Mouse (Mus musculus): ENCODE data around the gene Ube2k.

DNA sequence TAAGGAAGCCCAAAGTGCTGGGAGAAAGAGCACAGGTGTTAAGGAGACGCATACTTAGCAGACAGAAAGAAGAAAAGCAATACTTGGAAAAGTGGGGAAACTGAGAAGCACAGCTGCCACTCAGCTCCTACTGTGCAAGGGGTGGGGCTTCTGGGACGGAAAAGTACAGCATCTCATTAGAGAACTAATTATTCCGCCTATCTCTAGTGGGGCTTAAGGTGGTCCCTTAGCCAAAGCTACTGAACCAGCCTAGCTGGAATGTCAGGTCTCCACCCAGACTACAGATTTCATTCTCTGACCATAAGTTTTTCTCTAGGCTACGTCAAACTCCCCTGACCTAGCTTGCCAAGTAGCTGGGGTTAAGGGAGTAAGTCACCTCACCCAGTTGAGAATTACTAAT is 2.5 kb upstream of the Ube2k start:
- TF ChIP-seq HCFC1 (IDR thresholded peaks at IDR 0.05; ENCODE audit: low read depth, low read length), result no peak
- no peak for TF ChIP-seq POLR2A (IDR thresholded peaks at IDR 0.05; ENCODE audit: low read depth, low read length)
- TF ChIP-seq JUND (conservative IDR thresholded peaks at IDR 0.05; ENCODE audit: low read depth, low read length), result no peak
- TF ChIP-seq SMC3 (IDR thresholded peaks at IDR 0.05; ENCODE audit: low read depth, low read length), result no peak
